Mouse (Mus musculus) cerebellum, adult 9-10 months (tissue): ENCODE data around the gene Palld.
A peak's percentile ranks its signal among the peaks of the same experiment; 100 is the strongest.

ENCODE experiments used
- DNase-seq: peaks from one replicate; pipeline ENCODE4 v3.0.0; 2022

The Palld gene

GRCm38 (mm10) chr8:61902521-61902920 lies at the start of gene Palld:
Palld (minus strand) TSS chr8:61902690.
- DNase-seq: no peak

- DNase-seq: no peak
Observed at GRCm38 (mm10) chr8:61937576-61937975, 35.1 kb upstream of the Palld start.

- no peak for DNase-seq
Observed at GRCm38 (mm10) chr8:61933243-61933642, 30.8 kb upstream of the Palld start.

GRCm38 (mm10) chr8:61927777-61928494 lies 25.4 kb upstream of the Palld start, which contains the start of gene Ddx60:
Ddx60 (plus strand) TSS chr8:61928087.
- peak; percentile 15 for DNase-seq

GRCm38 (mm10) chr8:61924518-61924917 lies 22.0 kb upstream of the Palld start:
- DNase-seq: no peak

- no peak for DNase-seq
Observed at GRCm38 (mm10) chr8:61921454-61922054, 19.1 kb upstream of the Palld start.

- DNase-seq: no peak
Observed at GRCm38 (mm10) chr8:61920389-61920788, 17.9 kb upstream of the Palld start.

GRCm38 (mm10) chr8:61919145-61919788 lies 16.8 kb upstream of the Palld start:
- no peak for DNase-seq

- no peak for DNase-seq
Observed at GRCm38 (mm10) chr8:61917287-61917686, 14.8 kb upstream of the Palld start.

GRCm38 (mm10) chr8:61913957-61914356 lies 11.5 kb upstream of the Palld start:
- no peak for DNase-seq

- no peak for DNase-seq
Observed at GRCm38 (mm10) chr8:61912817-61913216, 10.3 kb upstream of the Palld start.

GRCm38 (mm10) chr8:61909313-61909712 lies 6.8 kb upstream of the Palld start:
- no peak for DNase-seq

GRCm38 (mm10) chr8:61908303-61909215 lies 6.1 kb upstream of the Palld start:
- no peak for DNase-seq

- DNase-seq: no peak
Observed at GRCm38 (mm10) chr8:61901028-61901717, 1.3 kb downstream of the Palld start.

GRCm38 (mm10) chr8:61897402-61897801 lies 5.1 kb downstream of the Palld start:
- no peak for DNase-seq

GRCm38 (mm10) chr8:61896742-61897141 lies 5.7 kb downstream of the Palld start:
- DNase-seq: no peak

- DNase-seq: peak; percentile 5
Observed at GRCm38 (mm10) chr8:61894062-61894461, 8.4 kb downstream of the Palld start.

- DNase-seq: no peak
Observed at GRCm38 (mm10) chr8:61877607-61878006, 24.9 kb downstream of the Palld start.

GRCm38 (mm10) chr8:61875290-61875689 lies 27.2 kb downstream of the Palld start:
- DNase-seq: peak; percentile 12

GRCm38 (mm10) chr8:61873994-61874393 lies 28.5 kb downstream of the Palld start:
- DNase-seq: no peak

- DNase-seq: no peak
Observed at GRCm38 (mm10) chr8:61868481-61868880, 34.0 kb downstream of the Palld start.

- no peak for DNase-seq
Observed at GRCm38 (mm10) chr8:61866920-61867319, 35.6 kb downstream of the Palld start.
